Mouse (Mus musculus): ENCODE results near the gene Neurod1. TPM values are rescaled to one million over a fixed set of nuclear protein-coding genes. Genes with fewer than 3 reads are reported as not detected.

The Neurod1 gene
- total RNA-seq, 2 experiments from 2014 or later, result not detected

DNA sequence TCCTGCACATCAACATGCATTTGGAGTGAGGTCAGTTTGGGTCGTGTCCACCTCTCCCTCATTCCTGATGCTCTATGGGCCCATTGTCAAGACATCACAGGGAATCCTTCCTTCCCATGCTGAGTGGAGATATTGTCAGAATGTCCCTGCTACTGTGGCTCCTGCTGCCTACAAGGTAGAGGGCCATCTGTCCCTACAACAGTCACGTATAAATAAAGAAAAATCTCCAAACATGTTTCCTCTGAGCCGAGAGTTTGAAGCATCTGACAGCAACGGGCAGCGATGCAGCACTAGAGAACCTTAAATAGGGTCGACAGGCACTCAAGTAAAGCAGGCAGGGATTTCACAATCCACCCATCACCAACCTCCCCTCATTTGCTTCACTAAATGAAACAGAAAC is 13.6 kb downstream of the Neurod1 start:
- no peak for DNase-seq

DNA sequence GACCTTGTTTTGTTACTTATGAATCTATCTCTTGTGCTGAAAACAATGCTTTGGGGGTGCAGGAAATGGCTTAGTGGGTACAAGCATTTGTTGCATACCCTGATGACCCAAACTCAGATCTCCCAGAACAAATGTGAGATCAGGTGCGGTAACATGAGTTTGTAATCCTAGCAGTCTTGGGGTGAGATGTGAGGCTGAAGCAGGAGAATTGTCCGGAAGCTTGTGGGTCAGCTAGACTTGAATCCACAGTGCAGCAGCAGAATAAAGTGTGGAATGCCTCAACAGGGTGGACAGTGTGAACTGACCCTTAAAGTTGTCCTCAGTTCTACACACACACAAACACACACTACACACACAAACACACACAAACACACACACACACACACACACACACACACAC is 14.3 kb downstream of the Neurod1 start:
- DNase-seq, result no peak

DNA sequence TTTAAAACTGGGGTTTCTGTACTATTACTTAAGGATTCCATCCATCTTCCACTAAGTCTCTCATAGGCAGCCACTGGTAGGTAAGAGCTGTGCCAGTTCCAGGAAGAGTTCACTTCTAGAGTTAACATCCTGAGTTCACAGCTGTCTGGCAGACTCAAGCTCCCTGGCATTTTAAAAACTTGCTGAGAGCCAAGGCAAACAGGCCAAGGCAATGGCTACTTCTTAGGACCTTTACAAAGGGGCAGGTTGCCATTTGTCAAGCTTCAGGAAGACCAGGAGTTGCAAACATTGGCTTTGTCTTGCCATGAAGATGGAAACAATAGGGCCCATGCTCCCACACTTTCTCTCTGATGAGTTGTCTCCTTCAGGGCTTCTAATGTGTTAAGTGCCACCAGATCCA is 26.5 kb downstream of the Neurod1 start:
- no peak for DNase-seq

DNA sequence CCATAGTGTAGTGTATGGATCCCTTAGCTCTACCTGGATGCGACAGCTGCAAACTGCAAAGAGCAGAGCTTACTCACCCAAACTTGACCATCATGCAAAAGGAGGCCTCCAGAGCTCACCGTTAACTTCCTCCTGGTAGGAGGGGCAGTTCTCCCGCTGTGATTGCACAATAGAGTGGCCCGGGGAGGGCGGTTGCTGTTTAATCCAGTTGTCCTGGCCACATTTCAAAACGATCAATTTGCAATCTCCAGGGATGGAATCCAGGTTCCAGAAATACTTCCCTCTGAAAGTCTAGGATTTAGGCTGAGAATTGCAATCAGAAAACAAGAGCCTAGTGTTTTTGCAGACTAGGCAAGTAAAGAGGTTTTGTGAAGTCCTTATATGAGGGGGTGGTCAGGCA is 26.9 kb downstream of the Neurod1 start:
- no peak for DNase-seq

- DNase-seq, result no peak
Measured at GRCm38 (mm10) chr2:79429108-79429507, 27.4 kb downstream of the Neurod1 start.

DNA sequence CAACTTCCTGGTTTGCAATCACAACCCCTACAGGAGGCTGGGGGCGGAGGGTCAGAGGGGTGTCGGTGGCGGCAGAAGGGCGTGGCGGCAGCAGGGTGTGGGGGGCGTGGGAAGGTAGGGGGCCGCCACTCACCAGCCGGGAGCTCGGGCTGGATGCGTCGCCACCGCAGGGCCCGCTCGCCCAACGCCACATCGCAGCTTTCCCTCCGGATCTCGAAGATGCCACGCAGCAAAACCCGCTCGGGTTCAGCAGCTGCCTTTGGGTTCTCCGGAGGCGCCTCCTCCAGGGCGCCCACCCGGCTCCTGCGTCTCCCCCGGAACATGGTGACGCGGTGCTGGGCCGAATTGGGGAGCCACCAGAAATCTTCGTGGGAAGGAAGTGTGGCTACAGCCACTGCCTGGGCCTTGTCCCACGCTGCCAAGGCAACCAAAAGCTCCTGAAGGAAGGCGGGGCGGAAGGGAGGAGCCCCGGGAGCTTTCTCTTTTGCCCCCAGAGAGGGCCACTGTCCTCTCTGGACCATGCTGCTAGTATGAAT is 27.9 kb downstream of the Neurod1 start:
- peak; percentile 8 for DNase-seq

DNA sequence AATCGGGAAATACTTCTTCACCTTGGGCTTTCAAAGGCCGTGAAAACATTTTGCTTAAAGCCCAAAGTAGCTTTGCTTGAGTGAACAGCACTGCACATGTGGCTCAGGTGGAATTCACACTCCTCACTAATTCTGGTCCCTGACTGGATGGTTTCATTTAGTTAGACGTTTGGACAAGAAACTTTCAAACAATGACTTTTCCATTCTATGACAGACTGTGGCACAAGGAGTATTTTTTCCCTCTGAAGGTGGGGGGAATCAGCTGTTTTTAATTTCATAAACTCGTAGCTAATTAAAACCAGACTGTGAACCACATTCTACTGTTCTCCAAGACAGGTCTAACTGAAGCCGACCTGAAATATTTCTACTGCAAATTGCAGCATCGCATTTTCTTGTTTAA is 28.5 kb downstream of the Neurod1 start:
- no peak for DNase-seq

- no peak for DNase-seq
Measured at GRCm38 (mm10) chr2:79421696-79422095, 34.9 kb downstream of the Neurod1 start.

- no peak for DNase-seq
Measured at GRCm38 (mm10) chr2:79414505-79414904, 42.0 kb downstream of the Neurod1 start.

- DNase-seq, result no peak
Measured at GRCm38 (mm10) chr2:79410903-79411255, 45.7 kb downstream of the Neurod1 start.

DNA sequence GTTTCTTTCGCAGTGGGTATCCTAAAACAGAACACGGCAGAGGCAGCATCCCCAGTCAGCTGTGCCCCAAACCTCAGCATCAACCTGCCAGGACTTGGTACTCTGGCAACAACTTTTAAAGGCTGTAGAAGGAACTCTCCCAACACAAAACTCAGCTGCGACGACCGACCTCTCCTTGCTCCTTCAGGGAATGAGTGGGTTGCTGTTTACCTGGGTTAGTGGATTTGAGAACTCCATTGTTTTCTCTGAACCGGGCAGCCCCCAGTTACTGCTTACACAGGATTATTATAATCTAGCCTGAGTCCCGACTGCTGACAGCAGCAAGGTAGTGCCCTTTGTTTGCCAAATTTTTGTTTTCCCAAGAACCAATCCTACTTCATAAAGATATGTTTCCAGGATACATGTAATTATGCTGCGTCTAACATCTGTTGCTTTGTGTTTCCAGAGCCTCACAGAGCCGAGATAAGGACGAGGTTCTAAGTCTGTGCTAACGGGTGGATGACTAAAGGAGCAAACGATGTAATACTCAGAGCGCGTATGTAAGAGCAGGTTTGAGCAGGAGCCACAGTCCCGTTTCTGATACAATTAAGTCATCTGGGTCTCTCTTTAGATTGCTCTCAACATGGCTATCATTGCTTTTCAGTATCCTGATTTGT is 46.2 kb downstream of the Neurod1 start:
- no peak for DNase-seq

DNA sequence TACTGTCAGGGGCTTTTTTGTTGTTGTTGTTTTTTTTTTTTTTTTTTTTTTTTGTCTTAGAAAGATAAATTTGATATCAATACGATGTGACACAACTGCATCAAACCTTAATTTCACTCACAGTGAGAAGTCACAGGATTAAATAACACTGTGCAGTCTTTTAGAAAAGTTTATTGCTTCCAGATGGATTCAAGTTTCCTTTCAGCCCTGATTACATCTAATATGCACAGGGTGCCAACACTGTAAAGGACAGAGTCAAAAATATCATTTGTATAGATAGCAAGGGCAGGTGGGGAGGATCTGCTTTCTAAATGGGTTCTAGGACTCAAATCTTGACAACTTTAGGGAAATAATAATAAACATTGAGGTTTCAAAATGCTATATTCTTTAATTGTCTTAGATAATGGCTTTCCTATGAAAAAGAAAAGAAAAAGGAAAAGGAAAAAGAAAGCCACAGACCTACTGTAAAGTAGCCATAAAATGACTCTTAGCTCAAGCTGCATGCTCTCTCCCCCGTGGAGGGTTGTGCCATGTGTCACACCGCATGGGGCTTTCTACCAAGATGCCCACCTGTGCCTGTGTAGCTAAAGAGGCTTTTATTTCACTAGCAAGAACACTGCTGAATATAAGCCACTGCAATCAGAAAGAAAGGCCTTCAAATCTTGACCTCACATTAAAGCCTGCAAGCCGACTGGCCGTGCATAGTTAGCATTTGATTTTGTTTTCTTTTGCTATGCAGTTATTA is 50.7 kb downstream of the Neurod1 start:
- DNase-seq, result no peak

Other genes starting within 250 kb of the Neurod1 start
- gene Itga4, start 201.3 kb downstream of the Neurod1 start, total RNA-seq (2021), result 1 to 10 TPM; 3.2 to 4.0 TPM
- 1 to 10 TPM; 1.4 to 1.8 TPM for gene Cerkl, start within 50 bp of the Neurod1 start, total RNA-seq (2021)
- 10 to 100 TPM; 23.3 to 27.4 TPM for gene Itprid2, start 178.6 kb upstream of the Neurod1 start, total RNA-seq (2021)

Measured in heart, postnatal 4 days (tissue).